Mouse (Mus musculus) E14TG2a.4 (cell line): ENCODE results near the gene Abca17.

Experiments
- CTCF ChIP-seq: conservative IDR thresholded peaks from 2 replicates; pipeline ENCODE4 v1.5.1; 2014; ENCODE audit warnings: low read length
- NANOG ChIP-seq: IDR thresholded peaks from 2 replicates; pipeline ENCODE4 v1.6.1; 2014; ENCODE audit warnings: borderline replicate concordance, low read length, mixed read lengths
- POU5F1 ChIP-seq: IDR thresholded peaks from 2 replicates; pipeline ENCODE4 v1.6.1; 2014; ENCODE audit warnings: low read length, borderline replicate concordance

DNA sequence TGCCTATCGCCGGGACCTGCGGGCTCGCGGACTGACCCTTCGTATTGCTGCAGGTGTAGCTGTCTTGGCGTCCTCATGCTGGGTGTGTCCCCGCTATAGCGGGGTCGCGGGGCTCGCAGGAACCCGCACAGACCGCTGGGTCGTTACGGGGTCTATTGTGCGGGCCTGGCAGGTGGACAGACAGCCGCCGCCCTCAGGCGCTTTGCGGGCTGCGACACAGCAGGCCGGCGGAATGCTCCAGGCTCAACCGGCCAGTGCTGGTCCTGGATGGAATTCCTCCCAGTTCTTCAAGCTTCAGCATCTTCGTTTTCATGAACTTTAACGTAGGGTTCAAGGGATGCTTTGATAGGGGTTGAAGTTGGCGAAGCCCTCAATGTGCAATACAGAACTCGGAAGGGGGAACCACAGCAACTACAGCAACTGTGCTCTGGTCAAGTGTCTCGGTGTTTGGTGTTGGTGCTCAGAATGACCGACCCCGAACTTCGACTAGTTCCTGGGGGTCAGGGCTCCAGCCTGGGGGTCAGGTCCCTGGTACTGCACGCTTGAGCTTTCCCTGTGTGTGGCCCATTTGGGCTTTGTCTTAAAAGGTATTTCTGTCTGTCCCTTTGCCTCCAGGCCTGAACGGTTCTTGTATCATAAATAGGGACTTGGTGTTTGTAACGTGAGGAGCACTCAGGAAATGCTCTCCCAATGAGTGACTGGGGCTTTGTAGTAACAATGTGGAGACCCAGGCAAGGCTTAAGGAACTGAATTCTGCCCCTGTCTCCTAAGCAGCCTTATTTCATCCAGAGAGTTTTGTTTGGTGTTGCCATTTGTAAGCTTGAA is 1.7 kb upstream of the Abca17 start:
- TF ChIP-seq CTCF, result no peak
- TF ChIP-seq POU5F1, result no peak
- TF ChIP-seq NANOG, result no peak
